Mouse (Mus musculus): ENCODE results near the gene Ccdc24.

Gene Ccdc24

DNA sequence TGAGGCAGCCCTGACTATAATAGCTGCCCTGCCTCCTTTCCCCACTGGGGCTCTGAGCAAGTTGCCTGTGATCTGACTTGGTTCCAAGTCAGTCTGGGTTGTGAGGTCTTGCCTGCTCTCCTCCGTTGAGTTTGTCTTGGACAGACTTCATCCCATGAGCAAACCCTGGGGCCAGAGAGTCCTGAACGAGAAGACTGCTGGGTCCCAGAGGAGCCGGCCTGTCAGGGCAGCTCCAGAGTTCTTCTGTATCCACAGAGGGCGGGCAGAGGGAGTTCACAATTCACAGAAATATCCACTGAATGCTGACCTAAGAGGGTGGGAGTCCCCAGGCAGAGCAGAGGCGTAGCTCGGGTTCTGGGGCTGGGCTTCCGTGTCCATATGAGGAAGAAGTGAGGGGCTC lies 21.5 kb downstream of the Ccdc24 start:
- no peak for DNase-seq

DNA sequence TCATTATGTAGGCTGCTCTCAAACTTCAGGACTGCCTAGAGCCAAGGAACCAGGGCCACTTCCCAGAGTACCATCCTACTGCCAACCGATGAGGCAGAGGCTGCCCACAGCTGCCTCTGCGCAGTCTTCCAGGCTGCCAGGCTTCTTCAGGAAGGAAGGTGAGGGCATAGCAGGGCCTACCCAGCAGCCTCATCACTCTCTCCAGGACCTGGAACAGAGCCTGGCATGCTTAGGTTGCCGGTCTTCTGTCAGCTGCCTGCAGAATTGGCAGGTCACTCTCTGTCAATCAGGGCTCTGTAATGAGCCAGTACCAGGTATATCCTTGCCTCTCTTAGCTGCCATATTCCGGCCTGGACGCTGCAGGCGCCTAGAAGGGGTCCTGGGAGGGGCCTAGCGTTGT lies 22.2 kb downstream of the Ccdc24 start:
- DNase-seq, result no peak

DNA sequence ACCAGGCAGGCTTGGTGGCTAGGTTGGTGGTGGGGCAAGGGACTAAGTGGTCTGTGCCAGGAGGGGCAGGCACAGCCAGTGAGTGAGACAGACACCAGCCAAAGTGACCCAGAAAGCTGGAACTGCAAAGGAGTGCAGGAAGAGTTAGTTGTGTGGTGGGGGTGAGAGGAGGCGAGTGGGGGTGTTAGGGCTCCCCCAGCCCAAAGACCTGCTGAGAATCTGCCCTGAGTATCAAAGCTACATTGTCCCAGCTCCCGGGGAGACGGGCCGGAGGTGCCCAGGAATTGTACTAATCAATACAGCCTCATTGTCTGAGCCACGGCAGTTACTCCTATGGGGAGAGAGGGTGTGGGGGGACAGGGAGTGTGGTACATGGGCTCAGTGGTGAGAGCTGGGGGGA lies 22.9 kb downstream of the Ccdc24 start:
- DNase-seq, result no peak

DNA sequence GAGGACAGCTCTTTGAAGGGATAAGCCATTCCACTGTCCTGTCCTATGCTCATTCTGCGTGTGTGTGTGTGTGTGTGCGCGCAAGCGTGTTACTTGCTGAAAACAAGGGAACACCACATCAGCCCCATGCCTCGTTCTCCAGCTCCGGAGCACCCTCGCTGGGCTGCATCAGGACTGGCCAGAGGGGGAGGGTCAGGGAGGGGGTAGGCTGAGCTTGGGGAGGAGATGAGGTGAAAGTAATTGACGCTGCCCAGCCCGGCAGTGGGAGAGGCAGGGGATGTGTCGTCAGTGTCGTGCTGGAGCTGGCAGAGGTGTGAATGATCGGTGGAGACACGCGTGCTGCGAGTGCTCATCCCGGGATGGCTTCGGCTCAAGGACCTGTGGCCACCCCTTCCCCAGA lies 23.3 kb downstream of the Ccdc24 start:
- no peak for DNase-seq

DNA sequence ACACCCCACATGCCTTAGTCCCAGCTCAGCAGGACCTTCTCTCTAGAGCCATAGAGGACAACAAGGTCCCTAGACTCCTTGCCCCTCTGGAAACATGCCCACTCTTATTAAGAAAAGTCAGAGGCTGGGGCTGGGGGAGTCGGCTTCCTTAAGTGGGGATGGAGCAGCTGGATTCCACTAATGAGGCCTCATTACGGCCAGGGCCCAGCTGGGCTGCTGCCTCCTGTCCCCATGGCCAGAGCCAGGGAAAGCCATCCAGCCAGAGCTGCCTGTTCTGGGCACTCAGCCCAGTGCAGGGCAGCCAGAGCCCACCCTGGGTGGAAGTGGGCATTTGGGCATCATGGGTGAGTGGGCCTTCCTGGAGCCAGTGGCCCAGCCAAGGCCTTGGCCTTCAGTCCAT lies 25.3 kb downstream of the Ccdc24 start:
- DNase-seq, result no peak

DNA sequence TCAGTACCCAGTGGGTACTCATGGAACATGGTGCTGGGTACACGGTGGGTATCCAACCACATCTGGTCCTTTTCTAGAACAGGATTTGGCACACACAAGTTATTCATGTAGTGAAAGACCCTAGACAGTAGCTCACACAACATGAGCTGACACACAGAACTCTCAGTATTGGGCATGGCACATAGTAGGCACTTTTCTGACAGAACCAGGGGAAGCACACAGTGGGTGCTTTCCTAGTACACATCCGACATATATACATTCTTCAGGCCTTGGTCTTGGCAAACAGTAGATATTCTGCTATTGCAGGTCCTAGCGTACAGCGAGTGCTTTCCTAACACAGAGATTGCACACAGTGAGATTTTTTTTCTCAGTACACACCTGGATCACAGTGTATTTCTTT lies 26.1 kb downstream of the Ccdc24 start:
- DNase-seq, result no peak

DNA sequence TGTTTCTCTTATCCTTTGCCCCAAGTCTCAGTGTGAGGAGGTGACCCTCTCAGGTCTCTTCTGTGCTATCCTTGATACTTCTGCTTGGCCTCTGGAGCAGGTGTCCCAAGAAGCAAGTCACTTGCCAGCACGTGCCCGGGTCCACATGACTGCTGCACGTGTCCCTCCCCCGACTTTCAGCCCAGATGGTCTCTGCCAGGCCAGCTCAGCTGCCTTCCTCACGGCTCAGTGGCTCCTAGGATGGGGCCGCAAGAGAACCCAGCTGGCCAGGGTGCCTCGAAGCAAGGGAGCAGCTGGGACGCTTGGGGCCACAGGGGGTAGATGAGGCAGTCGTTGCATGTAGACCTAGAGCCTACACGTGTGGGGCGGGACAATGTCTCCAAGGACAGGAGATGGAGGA lies 27.0 kb downstream of the Ccdc24 start:
- DNase-seq, result no peak

DNA sequence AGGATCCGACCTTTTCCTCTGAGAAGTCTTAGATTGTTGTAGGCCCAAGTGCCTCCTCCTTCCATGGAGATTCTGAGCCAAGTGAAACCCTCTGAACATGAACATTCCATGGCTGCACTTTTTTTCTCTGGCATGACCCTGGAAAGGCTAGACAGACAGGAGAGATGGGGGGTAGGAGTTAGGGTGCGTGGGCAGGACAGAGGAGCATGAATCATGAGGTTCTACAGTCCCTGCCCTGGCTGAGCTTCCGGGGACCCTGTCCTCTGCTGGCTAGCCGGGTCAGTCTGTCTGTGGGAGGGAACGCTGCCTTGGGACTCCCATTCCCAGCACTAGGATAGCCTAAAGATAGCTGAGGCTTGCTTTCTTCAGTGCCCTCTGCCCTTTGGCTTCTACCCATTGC lies 27.9 kb downstream of the Ccdc24 start:
- no peak for DNase-seq

DNA sequence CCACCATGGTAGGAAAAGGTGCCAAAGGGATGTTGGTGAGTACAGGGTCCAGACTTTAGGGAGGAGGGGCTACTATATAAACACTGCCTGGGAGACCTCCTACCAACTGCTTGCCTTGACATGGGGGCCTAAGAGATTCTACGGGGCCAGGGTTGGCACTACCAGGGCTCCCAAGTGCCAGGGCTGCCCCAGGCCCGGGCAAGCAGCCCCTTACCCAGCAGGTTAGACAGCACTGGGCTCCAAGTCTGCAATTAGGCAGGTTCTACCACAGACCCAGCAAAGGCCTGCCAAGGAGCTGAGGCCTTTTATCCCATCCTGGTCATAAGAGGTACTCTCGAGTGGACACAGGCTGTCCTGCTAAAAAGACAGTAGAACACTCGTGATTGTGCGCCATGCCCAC lies 29.3 kb downstream of the Ccdc24 start:
- no peak for DNase-seq

DNA sequence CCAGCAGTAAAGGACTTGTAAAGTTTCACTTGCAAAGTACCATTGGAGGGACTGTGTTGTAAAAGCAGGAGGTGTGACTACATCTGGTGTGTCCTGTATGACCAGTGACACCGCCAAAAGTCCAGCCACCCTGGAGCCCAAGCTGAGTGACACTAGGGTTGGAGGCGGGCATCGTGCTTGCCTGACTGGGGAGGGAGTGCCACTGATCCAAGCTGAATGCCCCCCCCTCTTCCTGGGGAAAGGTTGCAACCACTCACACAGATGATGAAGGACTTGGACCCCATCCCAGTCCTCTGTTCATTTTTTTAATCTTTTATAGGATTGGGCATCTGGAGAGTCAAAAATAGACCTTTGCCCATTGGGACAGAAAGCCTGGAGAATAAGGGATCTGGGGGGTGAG lies 30.8 kb downstream of the Ccdc24 start:
- no peak for DNase-seq

DNA sequence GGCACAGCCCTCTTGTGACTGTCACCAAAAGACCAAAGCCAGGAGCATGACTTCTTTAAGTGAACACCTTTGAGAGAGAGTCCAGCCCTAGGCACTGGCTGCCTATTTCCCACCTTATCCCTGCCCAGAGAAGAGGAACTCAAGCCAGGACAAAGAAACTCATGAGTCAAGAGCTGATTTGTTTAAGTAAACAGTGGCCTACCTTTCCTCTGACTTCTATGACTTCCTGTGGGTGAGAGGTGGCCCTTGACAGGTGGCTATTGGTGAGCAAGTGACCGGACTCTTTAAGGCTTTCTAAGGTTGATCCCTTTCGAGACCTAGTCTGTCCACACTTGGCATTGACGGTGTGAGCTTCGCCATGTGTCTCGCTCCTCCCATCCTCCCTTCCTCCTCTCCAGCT lies 31.5 kb downstream of the Ccdc24 start:
- no peak for DNase-seq

DNA sequence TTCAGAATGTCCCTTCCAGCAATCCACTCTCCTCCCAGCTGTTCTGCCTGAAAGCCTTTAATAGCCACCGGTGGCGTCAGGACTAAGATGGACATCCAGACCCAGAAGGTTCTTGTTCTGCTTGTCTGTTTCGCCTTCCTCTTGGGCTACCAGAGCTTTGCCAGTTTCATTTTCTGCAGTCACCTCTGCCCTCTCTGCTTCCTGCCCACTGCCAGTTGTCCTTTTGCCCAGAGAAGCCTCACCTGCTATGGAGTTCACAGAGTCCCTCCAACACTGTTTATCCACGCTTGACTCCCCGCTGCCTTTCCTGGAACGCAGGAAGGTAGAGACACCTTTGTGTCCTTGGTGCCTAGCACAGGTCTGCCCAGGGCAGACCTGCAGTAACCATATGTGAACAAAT lies 33.0 kb downstream of the Ccdc24 start:
- no peak for DNase-seq

DNA sequence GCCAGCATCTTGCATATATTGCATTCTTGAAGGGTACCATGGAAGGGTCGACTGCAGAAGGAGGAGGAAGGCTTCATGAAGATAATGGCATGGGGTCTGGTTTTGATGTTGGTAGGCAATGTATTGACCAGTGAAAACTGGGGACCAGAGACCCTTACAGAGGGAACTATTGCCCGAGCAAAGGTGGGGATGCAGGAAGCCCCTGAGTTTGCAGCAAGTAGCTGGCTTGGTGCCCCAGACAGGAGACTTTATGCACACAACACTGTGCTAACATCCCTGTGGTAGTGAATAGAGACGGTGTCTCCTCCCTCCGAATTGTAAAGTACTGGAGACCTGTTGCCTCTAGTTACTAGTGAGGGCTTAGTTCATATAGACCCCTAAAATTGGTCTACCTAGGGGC lies 35.1 kb downstream of the Ccdc24 start:
- DNase-seq, result no peak

DNA sequence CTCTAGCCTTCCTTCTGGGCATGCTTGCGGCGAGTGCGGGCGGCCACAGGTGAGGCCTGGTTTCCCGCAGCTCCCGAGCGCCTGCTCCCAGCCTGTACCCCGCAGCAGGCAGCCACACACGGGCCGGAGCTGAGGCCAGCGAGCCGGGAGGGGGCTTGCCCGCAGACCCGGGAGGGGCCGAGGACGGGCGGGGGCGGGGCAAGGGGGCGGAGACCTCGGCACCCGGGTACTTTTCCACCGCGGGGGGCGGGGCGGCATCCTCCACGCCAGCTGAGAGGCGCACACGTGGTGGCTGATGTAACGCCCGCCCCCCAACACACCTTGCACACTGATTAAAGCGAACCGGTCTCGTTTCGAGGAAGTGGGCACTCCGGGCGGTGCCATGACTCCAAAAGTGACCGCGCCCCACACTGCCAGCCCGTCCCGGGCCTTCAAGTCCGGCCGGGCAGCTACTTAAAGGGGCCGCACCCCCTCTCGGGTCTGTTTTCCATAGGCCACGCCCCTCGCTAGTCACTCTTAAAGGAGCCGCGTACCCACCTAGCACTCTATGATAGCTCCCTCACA lies 36.1 kb downstream of the Ccdc24 start:
- peak; percentile 90 for DNase-seq

DNA sequence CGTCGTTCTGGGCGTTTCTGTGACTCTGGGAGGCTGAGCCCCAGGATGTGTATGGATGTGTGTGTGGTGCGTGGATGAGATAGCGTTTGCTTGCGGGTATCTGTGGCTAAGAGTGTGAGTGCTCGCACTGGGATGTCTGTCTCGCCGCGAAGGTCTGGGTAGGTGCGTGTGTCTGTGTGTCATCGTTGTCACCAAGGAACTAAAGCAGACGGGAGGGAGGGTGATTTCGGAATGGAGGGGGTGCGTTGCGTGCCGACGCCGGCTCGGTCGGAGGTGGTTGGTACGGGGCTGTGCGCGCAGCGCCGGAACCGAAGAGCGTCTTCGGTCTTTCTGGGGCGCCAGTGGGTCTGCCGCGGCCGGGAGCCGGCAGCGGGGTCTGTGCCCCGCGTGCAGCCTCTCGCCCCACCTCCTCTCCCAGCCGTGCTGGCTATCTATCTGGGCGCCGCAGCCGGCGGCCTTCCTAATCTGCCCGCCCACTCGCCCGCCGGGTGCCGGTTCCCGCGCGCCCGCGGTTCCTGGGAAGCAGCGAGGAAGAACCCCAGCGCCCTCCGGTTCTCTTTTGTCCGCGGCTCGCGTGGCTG lies 36.7 kb downstream of the Ccdc24 start:
- peak; percentile 16 for DNase-seq

DNA sequence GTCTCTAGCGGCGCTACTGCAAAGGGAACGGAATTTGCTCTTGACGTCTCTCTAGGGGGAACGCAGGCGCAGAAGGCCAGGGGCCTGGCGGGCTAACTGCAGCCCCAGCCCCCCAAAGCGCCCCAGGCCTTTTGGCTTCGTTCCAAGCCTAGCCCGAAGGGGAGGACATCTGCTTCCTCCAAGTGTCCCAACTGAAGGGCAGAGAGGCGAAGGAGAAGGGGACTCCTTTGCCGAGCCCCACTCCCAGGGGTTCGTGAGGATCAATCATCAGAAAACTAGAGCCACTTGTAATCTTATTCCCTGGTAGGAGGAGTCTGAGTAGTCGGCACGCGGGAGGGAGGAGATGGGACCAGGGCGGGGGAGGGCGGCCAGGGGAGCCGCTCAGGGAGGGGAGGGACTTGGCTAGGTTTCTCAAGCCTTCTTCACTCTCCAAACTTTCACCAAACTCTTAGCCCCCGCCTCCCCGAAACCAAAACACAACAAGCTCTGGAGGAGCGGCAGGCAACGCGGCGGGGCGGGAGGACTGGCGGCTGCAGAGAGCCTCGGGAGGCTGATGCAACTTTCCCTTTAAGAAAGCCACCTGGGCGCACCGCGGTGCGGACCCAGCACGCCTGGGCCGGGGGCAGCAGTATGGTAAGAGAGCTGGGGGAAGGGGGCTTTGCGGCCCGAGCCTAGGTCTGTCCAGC lies 37.4 kb downstream of the Ccdc24 start:
- peak; percentile 30 for DNase-seq

DNA sequence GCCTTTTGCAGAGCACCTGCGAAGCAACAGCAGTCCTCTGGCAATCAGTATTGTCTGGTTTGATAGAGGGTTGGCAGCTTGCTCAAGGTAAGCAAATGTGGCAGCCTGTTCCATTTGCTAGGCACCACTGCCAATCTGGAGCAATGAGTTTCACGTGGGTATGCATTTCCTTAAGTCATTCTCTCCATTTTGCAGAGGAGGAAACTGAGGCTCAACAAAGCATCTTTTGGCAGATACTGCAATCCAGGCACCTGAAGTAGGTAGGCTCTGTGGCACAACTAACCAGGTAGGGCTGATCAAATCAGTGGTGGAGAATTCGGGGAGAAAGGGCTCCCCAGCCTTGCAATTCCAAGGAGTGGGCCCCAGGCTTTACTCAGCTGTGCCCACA lies 37.9 kb downstream of the Ccdc24 start, which contains the start of gene Slc6a9:
Gene Slc6a9, plus strand, starts transcription at position 50 of the 388 bp plus-strand sequence.
- DNase-seq, result no peak

DNA sequence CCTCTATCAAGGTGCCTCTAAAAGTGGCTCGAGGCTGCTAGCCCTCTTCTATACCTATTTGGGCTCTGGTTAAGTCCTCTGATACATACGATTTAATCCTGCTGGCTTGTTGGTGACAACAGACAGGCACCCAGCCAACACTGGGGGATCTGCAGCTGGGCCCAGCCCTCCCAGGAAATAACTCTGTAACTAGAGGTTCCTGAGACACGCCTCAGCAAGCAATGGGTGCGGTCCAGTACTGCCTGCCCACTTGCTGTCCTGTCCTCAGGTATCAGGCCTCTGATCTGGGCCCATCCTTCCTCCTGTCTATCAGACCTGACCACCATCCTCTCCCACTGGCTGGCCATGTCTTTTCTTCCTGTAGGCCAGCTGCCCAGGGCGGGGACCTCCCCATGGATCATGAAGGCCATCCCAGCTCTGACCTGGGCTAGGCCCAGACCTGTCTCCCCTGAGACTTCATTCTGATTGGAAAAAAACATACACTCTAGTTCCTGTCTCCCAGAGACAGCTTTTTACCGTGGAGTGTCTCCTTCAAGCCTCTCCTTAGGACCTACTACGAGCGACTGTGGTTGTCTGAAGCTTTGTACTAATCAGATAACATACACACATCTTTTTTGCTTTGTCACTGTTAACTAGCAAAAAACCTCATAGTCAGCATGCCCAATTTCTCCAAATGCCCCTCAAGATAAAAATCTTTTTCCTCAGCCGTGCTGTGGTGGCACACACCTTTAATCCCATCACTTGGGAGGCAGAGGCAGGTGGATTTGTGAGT lies 40.3 kb downstream of the Ccdc24 start:
- no peak for DNase-seq

DNA sequence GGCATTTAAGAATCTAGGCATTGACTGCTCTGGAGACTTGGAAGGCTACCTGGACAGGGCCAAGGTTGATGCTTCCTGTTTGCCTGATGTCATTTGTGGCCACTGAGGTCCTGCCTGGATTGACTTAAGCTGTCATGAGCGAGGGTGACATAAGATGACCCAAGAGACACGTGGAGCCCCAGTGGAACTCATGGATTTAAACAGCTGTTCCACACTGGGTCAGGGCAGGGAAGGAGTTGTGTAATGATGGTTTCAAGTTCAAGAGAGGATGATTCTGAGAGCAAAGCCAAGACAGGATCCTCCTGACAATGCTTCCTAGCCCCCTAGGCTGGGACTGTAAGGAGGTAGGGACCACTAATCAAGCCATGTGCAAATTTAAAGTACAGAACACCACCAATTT lies 40.9 kb downstream of the Ccdc24 start:
- DNase-seq, result no peak

DNA sequence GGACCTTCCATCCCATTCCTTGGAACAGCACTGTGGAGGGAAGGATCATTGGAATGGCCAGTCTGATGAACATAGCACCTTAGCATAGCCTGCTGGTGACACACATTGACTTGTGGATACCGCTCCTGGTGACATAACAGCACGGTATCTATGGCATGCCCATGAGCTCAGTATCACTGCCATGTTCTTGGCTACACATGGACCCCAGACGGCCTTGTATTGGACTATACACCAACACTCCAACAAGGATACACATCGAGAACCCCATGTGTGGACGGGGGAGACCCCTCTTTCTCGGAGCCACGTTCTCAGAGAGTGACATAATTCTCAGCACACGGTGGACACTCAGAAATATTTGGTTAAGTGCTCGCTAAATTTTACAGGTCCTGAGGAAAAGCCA lies 41.6 kb downstream of the Ccdc24 start:
- DNase-seq, result no peak

DNA sequence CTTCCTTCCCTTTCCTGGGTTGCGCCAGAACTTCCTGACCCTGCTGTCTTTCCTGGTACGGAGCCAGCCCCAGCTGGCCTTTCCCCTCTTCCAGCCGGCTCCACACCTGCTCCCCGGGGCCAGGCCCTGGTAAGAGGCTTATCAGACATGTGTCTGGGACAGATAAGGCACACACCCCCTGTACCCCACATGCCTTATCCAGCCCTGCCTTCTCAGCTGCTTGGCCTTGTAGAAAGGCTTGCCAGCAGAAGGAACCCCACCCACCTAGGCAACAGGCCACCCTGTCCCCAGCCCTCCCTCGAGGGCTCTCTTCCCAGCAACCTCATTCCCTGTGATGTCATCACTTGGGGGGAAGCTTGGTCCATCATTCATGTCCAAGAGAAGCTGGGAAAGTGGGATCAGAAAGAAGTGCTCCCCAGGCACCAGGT lies 42.2 kb downstream of the Ccdc24 start:
- no peak for DNase-seq

DNA sequence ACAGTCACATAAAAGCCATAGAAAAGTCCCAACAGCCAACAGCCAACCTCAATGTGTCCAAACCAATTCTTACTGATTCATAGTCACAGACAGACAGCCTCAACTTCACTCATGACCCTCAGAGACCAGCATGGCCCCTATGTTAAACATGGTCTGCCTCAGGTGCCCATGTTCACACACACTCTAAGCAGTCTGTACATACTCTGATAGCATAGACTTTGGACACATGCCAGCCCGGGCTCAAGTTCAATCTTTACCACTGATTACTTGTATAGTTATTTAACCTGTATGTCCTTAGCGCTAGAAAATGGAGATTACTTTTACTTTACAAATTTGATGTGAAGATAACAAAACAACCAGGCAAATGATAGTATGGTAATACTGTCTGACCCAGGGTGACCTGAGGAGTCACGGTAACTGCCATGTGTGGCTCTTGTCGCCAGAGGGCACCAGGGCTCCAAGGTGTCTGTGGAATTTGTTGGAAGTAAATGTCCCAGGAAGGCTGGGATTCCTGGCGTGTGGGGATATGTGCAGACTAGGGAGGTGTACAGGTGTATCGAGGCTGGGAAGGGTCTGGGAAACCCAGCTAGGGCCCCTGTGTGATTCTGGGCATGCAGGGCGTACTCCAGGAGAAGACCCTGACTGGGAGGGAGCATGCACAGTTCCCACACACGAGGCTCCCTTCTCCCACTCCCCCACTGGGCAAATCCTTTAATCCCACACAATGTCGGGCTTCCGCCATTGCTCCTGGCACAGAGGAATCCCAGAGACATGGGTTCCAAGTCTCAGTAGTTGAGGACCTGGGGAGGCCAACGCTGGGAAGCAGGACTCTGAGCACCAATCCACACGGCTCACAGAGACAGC lies 42.9 kb downstream of the Ccdc24 start:
- peak; percentile 21 for DNase-seq

DNA sequence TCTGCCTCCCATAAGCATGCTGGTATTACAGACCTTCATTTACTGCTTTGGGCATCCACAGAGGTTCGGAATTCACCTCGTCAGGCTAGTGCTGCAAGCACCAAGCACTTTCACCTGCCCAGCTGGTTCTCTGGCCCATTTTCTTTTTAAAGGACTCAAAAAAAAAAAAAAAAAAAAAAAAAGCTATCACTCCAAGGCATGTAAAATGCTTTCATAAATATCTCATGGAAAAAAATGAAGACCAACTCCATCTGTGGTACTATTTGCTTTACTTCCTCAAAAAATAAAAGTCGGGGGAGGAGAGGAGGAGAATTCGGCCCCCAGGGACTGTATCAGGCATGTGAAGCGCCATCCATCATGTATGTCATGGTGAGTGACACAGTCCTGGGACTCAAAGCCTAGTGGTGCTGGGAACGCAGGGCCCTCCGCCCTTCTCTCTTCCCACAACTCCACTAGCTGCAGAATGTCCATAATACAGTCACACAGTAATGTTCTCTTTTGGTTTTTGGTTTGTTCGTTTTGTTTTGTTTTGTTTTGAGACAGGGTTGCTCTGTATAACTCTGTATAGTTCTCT lies 43.7 kb downstream of the Ccdc24 start:
- no peak for DNase-seq

Data from thymus, postnatal 25 days (tissue).